Mouse (Mus musculus): ENCODE measurements around the gene Eif4a3. TPM values are rescaled to one million over a fixed set of nuclear protein-coding genes. Genes with fewer than 3 reads are reported as not detected.
A peak's percentile ranks its signal among the peaks of the same experiment; 100 is the strongest.
"Not testable (repeated sequence)": the region's sequence is repeated elsewhere in the genome, so short reads cannot be mapped to it uniquely, and the experiment has no call there.

The Eif4a3 gene
- polyA plus RNA-seq, 1 experiment: 349 TPM

DNA sequence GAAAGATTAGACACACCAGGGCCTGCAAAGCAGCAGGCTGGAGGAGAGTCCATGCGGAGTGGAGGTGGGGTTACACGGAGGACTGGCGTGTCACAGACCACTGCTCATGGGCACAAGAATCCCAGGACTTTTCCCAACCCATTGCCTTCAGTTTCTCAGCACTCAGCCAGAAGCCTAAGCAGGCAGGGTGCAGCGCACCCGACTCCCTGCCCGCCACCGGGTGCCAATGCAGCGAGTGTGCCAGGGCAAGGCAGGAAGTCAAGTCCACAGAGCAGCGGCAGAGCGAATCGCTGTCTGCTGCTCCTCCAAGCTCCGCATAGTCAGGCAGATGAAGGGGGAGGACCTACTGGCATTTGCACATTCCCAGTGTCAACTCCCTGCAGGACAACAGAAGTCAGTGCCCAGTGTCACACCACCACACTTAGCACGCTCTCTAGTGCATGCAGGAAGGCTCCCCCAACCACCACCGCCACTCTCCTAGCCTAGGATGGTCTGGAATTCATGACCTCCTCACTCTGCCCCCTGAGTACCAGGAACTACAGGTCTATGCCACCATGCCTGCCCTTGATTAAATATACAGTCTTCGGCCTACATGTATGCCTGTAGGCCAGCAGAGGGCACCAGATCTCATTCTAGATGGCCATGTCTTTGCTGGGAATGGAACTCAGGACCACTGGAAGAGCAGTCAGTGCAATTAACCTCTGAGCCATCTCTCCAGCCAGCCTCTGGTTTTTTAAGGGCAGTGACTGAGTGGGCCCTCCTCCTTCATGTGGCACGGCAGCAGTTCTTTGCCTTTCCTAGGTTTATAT, 5.2 kb upstream of the Eif4a3 start:
- Histone ChIP-seq H3K36me3 (ENCODE audit: control insufficient read depth, insufficient read depth) (no peaks in the 10 kb centered on the region), H3K79me2 (ENCODE audit: control insufficient read depth, insufficient read depth) (no peaks in the 10 kb centered on the region), H3ac (ENCODE audit: control insufficient read depth, insufficient read length, low read depth) (no peak overlapping the region), H3K4me3 (ENCODE audit: insufficient read depth, poor library complexity, severe bottlenecking) (no peak overlapping the region), H3K27me3 (ENCODE audit: control insufficient read depth, insufficient read depth, insufficient read length) (peaks cover 49% of the 10 kb centered on the region), H3K79me3 (ENCODE audit: low read depth) (no peaks in the 10 kb centered on the region)
- no peak for TF ChIP-seq USF1 (IDR thresholded peaks at IDR 0.05; ENCODE audit: low read depth)
- peak; percentile 58 for TF ChIP-seq CTCF (IDR thresholded peaks at IDR 0.05; ENCODE audit: control insufficient read depth, insufficient read depth, insufficient read length)

DNA sequence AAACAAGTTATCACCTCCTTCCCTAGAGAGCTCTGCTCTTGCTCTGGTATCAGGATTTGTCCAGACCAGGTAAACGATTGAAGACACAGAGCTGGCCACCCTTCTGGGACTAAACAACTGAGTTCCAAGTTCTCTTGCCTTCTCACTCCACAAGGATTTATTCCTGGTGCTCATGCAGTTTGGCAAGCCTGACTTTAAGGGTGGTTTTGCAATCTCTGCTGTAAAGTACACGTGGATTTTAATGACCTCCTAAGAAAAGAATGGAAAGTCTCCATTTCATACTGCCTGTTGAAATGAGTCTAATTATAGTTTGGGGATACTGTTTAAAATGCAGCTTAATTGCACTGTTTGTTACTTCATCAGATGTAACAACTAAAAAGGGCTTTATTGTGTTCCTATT, 1.1 kb upstream of the Eif4a3 start:
- peaks cover 37% of the 10 kb centered on the region for H3K79me3 ChIP-seq (ENCODE audit: low read depth)
- peaks cover 29% of the 10 kb centered on the region for H3K27me3 ChIP-seq (ENCODE audit: control insufficient read depth, insufficient read depth, insufficient read length)
- peaks cover 40% of the 10 kb centered on the region for H3K79me2 ChIP-seq (ENCODE audit: control insufficient read depth, insufficient read depth)
- peaks cover 23% of the 10 kb centered on the region for H3K36me3 ChIP-seq (ENCODE audit: control insufficient read depth, insufficient read depth)
- no peak overlapping the region for H3K4me3 ChIP-seq (ENCODE audit: insufficient read depth, poor library complexity, severe bottlenecking)
- TF ChIP-seq CEBPB (IDR thresholded peaks at IDR 0.05; ENCODE audit: low read depth) (no peak), FOSL1 (IDR thresholded peaks at IDR 0.05; ENCODE audit: insufficient read depth, low read length, poor library complexity, severe bottlenecking) (no peak), MYOD1 (IDR thresholded peaks at IDR 0.05; ENCODE audit: control insufficient read depth, insufficient read length, low read depth) (no peak), CTCF (IDR thresholded peaks at IDR 0.05; ENCODE audit: control insufficient read depth, insufficient read depth, insufficient read length) (no peak), USF1 (IDR thresholded peaks at IDR 0.05; ENCODE audit: low read depth) (no peak), MAX (IDR thresholded peaks at IDR 0.05) (no peak)
- peak overlapping the region; percentile 10 for H3ac ChIP-seq (ENCODE audit: control insufficient read depth, insufficient read length, low read depth)

DNA sequence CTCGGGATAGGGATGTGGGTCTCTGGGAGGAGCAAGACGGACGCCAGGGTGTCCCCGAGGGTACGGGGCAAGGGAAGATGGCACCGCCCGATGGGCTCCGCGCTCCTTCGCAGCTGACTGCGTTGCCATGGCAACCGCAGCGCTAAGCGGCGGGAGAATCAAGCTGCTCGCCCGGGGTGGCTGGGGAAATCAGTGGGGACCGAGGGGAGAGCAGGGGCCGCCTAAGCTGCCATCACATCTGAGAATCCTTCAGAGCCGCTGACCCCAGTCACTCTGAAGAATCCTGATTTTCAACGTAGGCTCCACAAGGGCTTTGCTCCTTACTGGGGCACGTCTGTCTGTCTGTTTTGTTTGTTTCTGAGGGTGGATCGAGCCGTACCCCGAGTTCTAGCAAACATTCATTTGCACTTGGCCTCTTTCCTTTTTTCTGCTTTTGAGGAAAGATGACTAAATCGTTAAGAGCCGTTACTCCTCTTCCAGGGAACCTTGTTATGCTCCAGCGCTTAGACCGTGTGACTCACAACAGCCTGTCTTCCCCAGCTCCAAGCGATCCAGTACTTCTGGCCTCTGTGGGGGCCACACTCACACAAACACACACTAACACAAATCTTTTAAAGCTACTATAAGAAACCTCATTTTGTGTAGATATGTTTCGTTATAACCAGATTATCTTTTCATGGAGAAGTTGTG, 502 bp upstream of the Eif4a3 start:
- Histone ChIP-seq H3K27me3 (ENCODE audit: control insufficient read depth, insufficient read depth, insufficient read length) (peaks cover 29% of the 10 kb centered on the region), H3K4me3 (ENCODE audit: insufficient read depth, poor library complexity, severe bottlenecking) (peak overlapping the region; percentile 99), H3ac (ENCODE audit: control insufficient read depth, insufficient read length, low read depth) (peak overlapping the region; percentile 95), H3K79me2 (ENCODE audit: control insufficient read depth, insufficient read depth) (peaks cover 46% of the 10 kb centered on the region), H3K79me3 (ENCODE audit: low read depth) (peaks cover 40% of the 10 kb centered on the region), H3K36me3 (ENCODE audit: control insufficient read depth, insufficient read depth) (peaks cover 29% of the 10 kb centered on the region)
- TF ChIP-seq CTCF (IDR thresholded peaks at IDR 0.05; ENCODE audit: control insufficient read depth, insufficient read depth, insufficient read length) (no peak), CEBPB (IDR thresholded peaks at IDR 0.05; ENCODE audit: low read depth) (no peak), MAX (IDR thresholded peaks at IDR 0.05) (no peak), FOSL1 (IDR thresholded peaks at IDR 0.05; ENCODE audit: insufficient read depth, low read length, poor library complexity, severe bottlenecking) (no peak), MYOG (IDR thresholded peaks at IDR 0.05; ENCODE audit: control insufficient read depth, extremely low read depth, insufficient read length) (no peak), USF1 (IDR thresholded peaks at IDR 0.05; ENCODE audit: low read depth) (no peak), MYOD1 (IDR thresholded peaks at IDR 0.05; ENCODE audit: control insufficient read depth, insufficient read length, low read depth) (no peak)

DNA sequence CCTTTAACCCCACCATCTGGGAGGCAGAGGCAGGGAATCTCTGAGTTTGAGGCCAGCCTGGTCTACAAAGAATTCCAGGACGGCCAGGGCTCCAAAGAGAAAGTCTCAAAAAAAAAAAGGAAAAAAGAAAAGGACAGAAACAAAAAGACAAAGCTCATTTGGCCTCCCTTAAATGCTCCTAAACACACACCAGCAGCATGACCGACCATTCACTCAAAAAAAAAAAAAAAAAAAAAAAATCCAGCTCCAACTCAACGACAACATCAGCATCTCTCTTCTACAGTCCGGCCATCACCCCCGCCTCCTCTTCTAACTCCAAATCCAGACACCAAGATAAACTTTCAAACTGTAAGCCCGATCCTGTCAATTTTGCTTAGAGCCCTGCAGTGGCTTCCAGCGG, 972 bp downstream of the Eif4a3 start:
- Histone ChIP-seq H3ac (ENCODE audit: control insufficient read depth, insufficient read length, low read depth) (peak overlapping the region; percentile 69), H3K27me3 (ENCODE audit: control insufficient read depth, insufficient read depth, insufficient read length) (peaks cover 14% of the 10 kb centered on the region), H3K36me3 (ENCODE audit: control insufficient read depth, insufficient read depth) (peaks cover 44% of the 10 kb centered on the region), H3K4me3 (ENCODE audit: insufficient read depth, poor library complexity, severe bottlenecking) (peak overlapping the region; percentile 99), H3K79me3 (ENCODE audit: low read depth) (peaks cover 40% of the 10 kb centered on the region), H3K79me2 (ENCODE audit: control insufficient read depth, insufficient read depth) (peaks cover 61% of the 10 kb centered on the region)
- TF ChIP-seq MYOD1 (IDR thresholded peaks at IDR 0.05; ENCODE audit: control insufficient read depth, insufficient read length, low read depth): no peak
- TF ChIP-seq MYOG (IDR thresholded peaks at IDR 0.05; ENCODE audit: control insufficient read depth, extremely low read depth, insufficient read length): no peak
- TF ChIP-seq USF1 (IDR thresholded peaks at IDR 0.05; ENCODE audit: low read depth): no peak
- no peak for TF ChIP-seq MAX (IDR thresholded peaks at IDR 0.05)
- TF ChIP-seq CTCF (IDR thresholded peaks at IDR 0.05; ENCODE audit: control insufficient read depth, insufficient read depth, insufficient read length): no peak
- TF ChIP-seq CEBPB (IDR thresholded peaks at IDR 0.05; ENCODE audit: low read depth): no peak
- TF ChIP-seq FOSL1 (IDR thresholded peaks at IDR 0.05; ENCODE audit: insufficient read depth, low read length, poor library complexity, severe bottlenecking): no peak

DNA sequence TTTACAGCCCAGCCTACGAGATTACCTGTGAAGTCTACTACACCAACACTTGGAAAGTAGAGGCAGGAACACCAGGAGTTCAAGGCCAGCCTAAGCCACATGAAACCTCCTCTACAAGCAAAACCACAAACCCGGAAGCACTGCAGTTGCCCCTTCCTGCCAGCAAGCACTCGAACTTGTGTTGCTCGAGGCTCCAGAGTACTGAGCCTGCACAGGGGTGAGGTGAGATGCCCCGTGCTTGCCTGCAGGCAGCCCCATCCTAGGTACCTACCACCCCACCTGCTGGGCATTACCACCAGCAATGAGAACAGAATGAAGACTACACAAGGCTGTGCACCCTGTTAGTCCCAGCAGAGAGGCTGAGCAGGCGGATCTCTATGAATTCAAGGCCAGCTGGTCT, 1.9 kb downstream of the Eif4a3 start:
- peak overlapping the region; percentile 43 for H3ac ChIP-seq (ENCODE audit: control insufficient read depth, insufficient read length, low read depth)
- peaks cover 42% of the 10 kb centered on the region for H3K79me3 ChIP-seq (ENCODE audit: low read depth)
- H3K36me3 ChIP-seq (ENCODE audit: control insufficient read depth, insufficient read depth): peaks cover 53% of the 10 kb centered on the region
- no peak overlapping the region for H3K4me3 ChIP-seq (ENCODE audit: insufficient read depth, poor library complexity, severe bottlenecking)
- H3K27me3 ChIP-seq (ENCODE audit: control insufficient read depth, insufficient read depth, insufficient read length): peaks cover 5% of the 10 kb centered on the region
- TF ChIP-seq CTCF (IDR thresholded peaks at IDR 0.05; ENCODE audit: control insufficient read depth, insufficient read depth, insufficient read length): no peak
- no peak for TF ChIP-seq MAX (IDR thresholded peaks at IDR 0.05)
- TF ChIP-seq FOSL1 (IDR thresholded peaks at IDR 0.05; ENCODE audit: insufficient read depth, low read length, poor library complexity, severe bottlenecking): no peak
- no peak for TF ChIP-seq MYOD1 (IDR thresholded peaks at IDR 0.05; ENCODE audit: control insufficient read depth, insufficient read length, low read depth)
- TF ChIP-seq USF1 (IDR thresholded peaks at IDR 0.05; ENCODE audit: low read depth): no peak
- TF ChIP-seq CEBPB (IDR thresholded peaks at IDR 0.05; ENCODE audit: low read depth): no peak
- no peak for TF ChIP-seq MYOG (IDR thresholded peaks at IDR 0.05; ENCODE audit: control insufficient read depth, extremely low read depth, insufficient read length)
- H3K79me2 ChIP-seq (ENCODE audit: control insufficient read depth, insufficient read depth): peaks cover 70% of the 10 kb centered on the region

DNA sequence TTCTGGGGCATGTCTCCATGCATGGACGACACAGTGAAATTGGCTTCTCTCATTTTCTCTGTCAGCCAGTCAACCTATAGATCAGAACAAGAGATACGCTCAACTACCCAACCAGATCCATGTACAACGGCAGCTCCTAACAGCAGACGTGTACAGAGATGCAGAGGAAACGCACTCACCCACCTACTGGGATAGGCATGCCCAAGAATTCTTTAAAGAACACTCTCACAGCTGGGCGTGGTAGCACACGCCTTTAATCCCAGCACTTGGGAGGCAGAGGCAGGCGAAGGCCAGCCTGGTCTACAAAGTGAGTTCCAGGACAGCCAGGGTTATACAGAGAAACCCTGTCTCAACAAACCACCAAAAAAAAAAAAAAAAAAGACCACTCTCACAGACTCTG, 7.0 kb downstream of the Eif4a3 start:
- Histone ChIP-seq H3K36me3 (ENCODE audit: control insufficient read depth, insufficient read depth) (peaks cover 95% of the 10 kb centered on the region), H3K79me3 (ENCODE audit: low read depth) (peaks cover 24% of the 10 kb centered on the region), H3K79me2 (ENCODE audit: control insufficient read depth, insufficient read depth) (peaks cover 58% of the 10 kb centered on the region)
- not testable (repeated sequence) for H3K4me3 ChIP-seq (ENCODE audit: insufficient read depth, poor library complexity, severe bottlenecking); H3K27me3 ChIP-seq (ENCODE audit: control insufficient read depth, insufficient read depth, insufficient read length); H3ac ChIP-seq (ENCODE audit: control insufficient read depth, insufficient read length, low read depth)
